Mouse (Mus musculus) hindbrain, embryonic 14.5 days (tissue): ENCODE measurements around the gene Anxa6. TPM values are rescaled to one million over a fixed set of nuclear protein-coding genes. Genes with fewer than 3 reads are reported as not detected.

Experiments
- ATAC-seq: fragments of 200-750 bp; cut with Nextera tagmentation; 2 replicates; pipeline ENCODE4 v1.8.0; 2017; ENCODE audit warnings: moderate number of reproducible peaks, mild to moderate bottlenecking, moderate TSS enrichment, moderate library complexity; ENCODE audit not compliant: low FRiP score
- DNase-seq: peaks from one replicate; pipeline ENCODE4 v3.0.0-alpha.2; 2015; ENCODE audit warnings: low spot score
- H3K27ac ChIP-seq: fragments of 300-500 bp; sonication (generic); 2 replicates; pipeline ENCODE4 v1.5.1; 2014; ENCODE audit warnings: mild to moderate bottlenecking, moderate library complexity
- H3K27me3 ChIP-seq: fragments of 300-500 bp; sonication (generic); 2 replicates; pipeline ENCODE4 v1.6.1; 2014; ENCODE audit warnings: mild to moderate bottlenecking, low read length, mixed read lengths; ENCODE audit not compliant: control insufficient read depth, insufficient read depth
- H3K36me3 ChIP-seq: fragments of 300-500 bp; sonication (generic); replicated peaks from 2 replicates; pipeline ENCODE4 v1.6.1; 2014; ENCODE audit not compliant: control insufficient read depth, insufficient read depth
- H3K4me1 ChIP-seq: fragments of 300-500 bp; sonication (generic); replicated peaks from 2 replicates; pipeline ENCODE4 v1.6.1; 2014; ENCODE audit warnings: antibody characterized with exemption, low read length, mixed read lengths; ENCODE audit not compliant: control insufficient read depth, insufficient read depth
- H3K4me2 ChIP-seq: fragments of 300-500 bp; sonication (generic); replicated peaks from 2 replicates; pipeline ENCODE4 v1.6.1; 2014; ENCODE audit warnings: mild to moderate bottlenecking, moderate library complexity
- H3K4me3 ChIP-seq: fragments of 300-500 bp; sonication (generic); replicated peaks from 2 replicates; pipeline ENCODE4 v1.5.1; 2014; ENCODE audit warnings: mild to moderate bottlenecking, low read length
- H3K9ac ChIP-seq: fragments of 300-500 bp; sonication (generic); 2 replicates; pipeline ENCODE4 v1.6.1; 2014
- H3K9me3 ChIP-seq: fragments of 300-500 bp; sonication (generic); 2 replicates; pipeline ENCODE4 v1.6.1; 2016; ENCODE audit warnings: low read length; ENCODE audit not compliant: control insufficient read depth
- WGBS: fragments of 180-500 bp; shearing (Covaris S2); extraction: QIAGEN DNeasy Blood & Tissue Kit; methylation state at CpG from one replicate; pipeline ENCODE4 v1.1.7; 2014; 5-methylcytosine and 5-hydroxymethylcytosine counted together
- polyA plus RNA-seq: library from polyadenylated mRNA; unstranded; fragments of >200 nt; fragmentation: Nextera tagmentation; extraction: Ambion mirVana; gene quantifications from 2 replicates; pipeline ENCODE4 v1.2.1, GENCODE M21; 2014

Anxa6 gene
- polyA plus RNA-seq, 1 experiment from 2014 or later, result 68.9 TPM

GRCm38 (mm10) chr11:55012551-55013521 is 20.4 kb downstream of the Anxa6 start:
- 78% methylated on average over 5 of the region's 5 CpGs for WGBS
- no peak for ATAC-seq

GRCm38 (mm10) chr11:55011440-55011839 is 21.8 kb downstream of the Anxa6 start:
- Histone ChIP-seq H3K36me3 (peaks cover 28% of the 10 kb centered on the region), H3K4me1 (peaks cover 12% of the 10 kb centered on the region; the same call in 1 of the 2 replicates), H3K27me3 (no peaks in the 10 kb centered on the region), H3K9ac (no peak overlapping the region), H3K4me2 (no peak overlapping the region), H3K9me3 (no peaks in the 10 kb centered on the region), H3K4me3 (no peak overlapping the region), H3K27ac (no peak overlapping the region)
- no peak for ATAC-seq
- WGBS, result 83% methylated on average over 3 of the region's 3 CpGs
- DNase-seq, result no peak

More at GRCm38 (mm10) chr11:55012551-55013521, 20.4 kb downstream of the Anxa6 start:
- Histone ChIP-seq H3K4me2 (no peak overlapping the region), H3K9me3 (no peaks in the 10 kb centered on the region), H3K4me3 (no peak overlapping the region), H3K36me3 (peaks cover 28% of the 10 kb centered on the region), H3K27ac (no peak overlapping the region), H3K9ac (0 out of 2 replicates have a peak overlapping the region, but pooled peaks have one; percentile 28), H3K27me3 (no peaks in the 10 kb centered on the region), H3K4me1 (peaks cover 12% of the 10 kb centered on the region; the same call in 1 of the 2 replicates)
- no peak for DNase-seq

GRCm38 (mm10) chr11:55008230-55008629 is 25.0 kb downstream of the Anxa6 start:
- no peak for ATAC-seq

GRCm38 (mm10) chr11:55005684-55006083 is 27.6 kb downstream of the Anxa6 start:
- Histone ChIP-seq H3K9me3 (no peaks in the 10 kb centered on the region; the same call in 1 of the 2 replicates), H3K27me3 (no peaks in the 10 kb centered on the region), H3K27ac (no peak overlapping the region), H3K9ac (no peak overlapping the region), H3K4me2 (no peak overlapping the region), H3K36me3 (peaks cover 24% of the 10 kb centered on the region), H3K4me1 (no peaks in the 10 kb centered on the region), H3K4me3 (no peak overlapping the region)
- no peak for DNase-seq
- 86% methylated on average over 5 of the region's 5 CpGs for WGBS
- no peak for ATAC-seq

More at GRCm38 (mm10) chr11:55008230-55008629, 25.0 kb downstream of the Anxa6 start:
- WGBS, result 88% methylated on average over 6 of the region's 6 CpGs
- H3K9ac ChIP-seq, result no peak overlapping the region
- no peaks in the 10 kb centered on the region for H3K27me3 ChIP-seq
- H3K4me2 ChIP-seq, result no peak overlapping the region
- H3K4me3 ChIP-seq, result no peak overlapping the region
- H3K36me3 ChIP-seq, result peaks cover 28% of the 10 kb centered on the region
- no peaks in the 10 kb centered on the region for H3K4me1 ChIP-seq
- H3K9me3 ChIP-seq, result no peaks in the 10 kb centered on the region
- no peak for DNase-seq
- H3K27ac ChIP-seq, result no peak overlapping the region

- no peak overlapping the region for H3K4me3 ChIP-seq
- WGBS, result 82% methylated on average over 7 of the region's 7 CpGs
- no peaks in the 10 kb centered on the region for H3K27me3 ChIP-seq
- no peak for ATAC-seq
- no peaks in the 10 kb centered on the region; the same call in 1 of the 2 replicates for H3K9me3 ChIP-seq
- H3K4me1 ChIP-seq, result no peaks in the 10 kb centered on the region
- no peak overlapping the region for H3K9ac ChIP-seq
- DNase-seq, result no peak
- no peak overlapping the region for H3K27ac ChIP-seq
- peaks cover 19% of the 10 kb centered on the region for H3K36me3 ChIP-seq
- H3K4me2 ChIP-seq, result no peak overlapping the region
Observed at GRCm38 (mm10) chr11:55004970-55005502, 28.2 kb downstream of the Anxa6 start.

- DNase-seq (no peak), ATAC-seq (no peak)
- Histone ChIP-seq H3K27ac (no peak overlapping the region), H3K4me3 (no peak overlapping the region), H3K9me3 (no peaks in the 10 kb centered on the region; the same call in 1 of the 2 replicates), H3K36me3 (peaks cover 6% of the 10 kb centered on the region), H3K4me2 (no peak overlapping the region), H3K9ac (no peak overlapping the region), H3K27me3 (no peaks in the 10 kb centered on the region), H3K4me1 (no peaks in the 10 kb centered on the region)
- WGBS, result 82% methylated on average over 2 of the region's 2 CpGs
Observed at GRCm38 (mm10) chr11:54998708-54999107, 34.5 kb downstream of the Anxa6 start.

GRCm38 (mm10) chr11:54998284-54998683 is 35.0 kb downstream of the Anxa6 start:
- Histone ChIP-seq H3K4me1 (no peaks in the 10 kb centered on the region), H3K9ac (no peak overlapping the region), H3K4me2 (no peak overlapping the region), H3K36me3 (peaks cover 6% of the 10 kb centered on the region), H3K9me3 (no peaks in the 10 kb centered on the region; the same call in 1 of the 2 replicates), H3K27me3 (no peaks in the 10 kb centered on the region), H3K27ac (no peak overlapping the region), H3K4me3 (no peak overlapping the region)
- DNase-seq, result peak; percentile 74
- peak; percentile 62; the same call in 1 of the 2 replicates for ATAC-seq
- WGBS, result 8% methylated on average over 12 of the region's 12 CpGs

GRCm38 (mm10) chr11:54996176-54996575 is 37.1 kb downstream of the Anxa6 start:
- DNase-seq, result no peak
- H3K36me3 ChIP-seq, result peaks cover 6% of the 10 kb centered on the region
- no peaks in the 10 kb centered on the region for H3K4me1 ChIP-seq
- 65% methylated on average over 7 of the region's 7 CpGs for WGBS
- no peak overlapping the region for H3K27ac ChIP-seq
- H3K27me3 ChIP-seq, result no peaks in the 10 kb centered on the region
- no peak overlapping the region for H3K9ac ChIP-seq
- no peaks in the 10 kb centered on the region; the same call in 1 of the 2 replicates for H3K9me3 ChIP-seq
- H3K4me2 ChIP-seq, result no peak overlapping the region
- ATAC-seq, result no peak
- no peak overlapping the region for H3K4me3 ChIP-seq

- Histone ChIP-seq H3K36me3 (no peaks in the 10 kb centered on the region; the same call in 1 of the 2 replicates), H3K27me3 (no peaks in the 10 kb centered on the region), H3K9me3 (no peaks in the 10 kb centered on the region), H3K4me2 (no peak overlapping the region), H3K4me3 (no peak overlapping the region), H3K27ac (no peak overlapping the region), H3K9ac (no peak overlapping the region), H3K4me1 (no peaks in the 10 kb centered on the region)
- DNase-seq, result no peak
- no peak for ATAC-seq
Observed at GRCm38 (mm10) chr11:54989920-54990319, 43.3 kb downstream of the Anxa6 start.
